Mouse (Mus musculus): Measurements from ENCODE around the gene D130043K22Rik. TPM values are rescaled to one million over a fixed set of nuclear protein-coding genes. Genes with fewer than 3 reads are reported as not detected.
"Not testable (repeated sequence)": the region's sequence is repeated elsewhere in the genome, so short reads cannot be mapped to it uniquely, and the experiment has no call there.

Gene D130043K22Rik
- polyA plus RNA-seq, 1 experiment from 2014 or later: 0.78 TPM

DNA sequence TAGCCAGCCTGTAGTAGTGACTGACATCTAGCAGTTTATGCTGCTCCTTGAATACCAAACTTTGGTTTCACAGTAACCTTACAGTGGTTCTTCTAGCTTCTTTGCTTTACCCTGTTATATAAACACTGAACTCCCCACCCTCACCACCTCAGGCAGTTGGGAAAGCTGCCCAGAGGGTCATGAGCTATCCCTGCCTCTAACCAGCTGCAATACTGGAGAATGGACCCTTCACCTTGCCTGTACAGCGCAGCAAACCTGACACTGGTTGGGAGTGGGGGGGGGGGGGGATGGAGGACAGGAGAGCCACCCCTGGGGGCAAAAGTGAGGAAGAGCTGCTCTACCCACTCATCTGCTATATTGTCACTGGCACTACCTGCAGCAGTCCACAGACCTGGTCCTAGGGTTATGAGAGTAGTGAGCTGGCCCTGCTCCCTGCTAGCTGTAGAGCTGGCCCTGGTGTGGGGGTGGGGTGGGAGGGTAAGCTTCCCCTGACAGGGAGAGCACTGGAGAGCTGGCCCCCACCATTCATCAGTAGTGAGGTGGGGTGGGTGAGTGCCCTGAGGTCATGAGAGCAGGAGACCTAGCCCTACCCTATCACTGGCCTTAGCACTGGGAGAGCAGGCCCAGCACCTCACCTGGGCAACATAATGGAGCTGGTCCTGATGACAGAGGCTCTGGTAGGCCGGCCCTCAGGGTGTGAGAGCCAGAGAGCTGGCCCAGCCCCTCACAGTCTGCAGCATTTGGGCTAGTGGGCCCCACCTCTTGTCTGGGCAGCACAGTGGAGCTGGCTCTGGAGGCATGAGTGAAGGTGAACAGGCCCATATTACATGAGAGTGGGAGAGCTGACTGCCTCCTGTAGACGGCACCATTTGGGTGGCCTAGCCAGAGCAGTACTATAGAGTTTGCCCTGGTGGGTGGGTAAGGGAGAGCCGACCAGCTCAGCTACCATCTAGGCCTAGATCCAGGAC lies 28.5 kb upstream of the D130043K22Rik start:
- Histone ChIP-seq H3K27me3 (ENCODE audit: insufficient read depth, poor library complexity, severe bottlenecking) (no peaks in the 10 kb centered on the region), H3K36me3 (peaks cover 66% of the 10 kb centered on the region), H3K4me3 (no peak overlapping the region), H3K27ac (no peak overlapping the region), H3K9me3 (no peaks in the 10 kb centered on the region), H3K4me1 (replicated peaks) (no peaks in the 10 kb centered on the region; the same call in 1 of the 2 replicates)
- peak; percentile 21 for DNase-seq (ENCODE audit: low spot score)
- 72% methylated on average over 4 of the region's 4 CpGs for WGBS

DNA sequence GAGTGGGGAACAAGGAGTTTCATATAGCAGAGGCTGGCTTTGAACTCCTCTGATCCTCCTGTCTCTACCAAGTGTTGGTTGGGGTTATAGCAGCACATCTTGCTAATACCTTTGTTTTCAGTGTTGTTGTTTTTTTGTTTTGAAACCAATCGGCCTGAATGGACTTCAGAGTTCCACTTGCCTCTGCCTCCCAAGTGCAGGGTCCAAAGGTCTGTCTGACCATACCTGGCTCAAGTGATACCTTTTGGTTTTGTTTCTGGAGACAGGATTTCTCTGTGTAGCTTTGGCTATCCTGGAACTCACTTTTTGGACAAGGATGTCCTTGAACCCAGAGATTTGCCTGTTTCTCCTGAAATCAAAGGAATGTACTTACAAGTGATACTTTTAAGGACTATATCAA lies 25.0 kb upstream of the D130043K22Rik start:
- Histone ChIP-seq H3K9me3 (no peaks in the 10 kb centered on the region), H3K36me3 (peaks cover 32% of the 10 kb centered on the region), H3K4me1 (replicated peaks) (no peaks in the 10 kb centered on the region; the same call in 1 of the 2 replicates), H3K4me3 (no peak overlapping the region), H3K27ac (no peak overlapping the region), H3K27me3 (ENCODE audit: insufficient read depth, poor library complexity, severe bottlenecking) (no peaks in the 10 kb centered on the region)
- no peak for DNase-seq (ENCODE audit: low spot score)
- 90% methylated on average over 1 of the region's 1 CpGs for WGBS

DNA sequence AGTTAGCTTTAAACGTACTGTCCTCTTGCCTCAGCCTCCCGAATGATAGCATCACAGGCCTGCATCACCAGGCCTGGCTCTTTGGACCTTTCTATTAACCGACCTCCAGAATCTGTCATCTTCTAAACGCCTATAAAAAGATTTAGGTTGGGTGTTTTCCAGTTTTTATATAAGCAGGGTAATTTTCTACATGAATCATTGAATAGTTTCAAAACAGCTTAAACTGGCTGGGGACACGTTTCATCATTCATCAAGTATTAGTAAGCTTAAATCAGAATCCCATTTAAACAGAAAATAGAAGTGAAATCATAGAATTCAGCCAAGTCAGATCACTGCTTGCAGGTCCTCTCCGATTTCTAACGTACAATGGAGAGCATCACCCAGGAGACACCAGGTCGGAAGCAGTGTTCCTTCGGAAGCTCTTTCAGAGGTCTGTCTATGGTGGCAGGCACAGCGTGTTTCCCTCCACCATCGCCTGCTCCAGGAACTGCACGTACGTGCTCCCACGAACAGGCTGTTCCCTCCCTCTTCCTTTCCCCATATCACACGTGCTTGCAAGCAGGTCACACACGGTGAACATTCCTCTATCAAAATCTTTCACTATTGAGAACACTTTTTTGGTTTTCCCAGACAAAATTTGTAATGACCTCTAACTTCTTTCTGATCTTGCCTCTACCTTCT lies 22.1 kb upstream of the D130043K22Rik start:
- Histone ChIP-seq H3K4me3 (no peak overlapping the region), H3K36me3 (peaks cover 11% of the 10 kb centered on the region), H3K27me3 (ENCODE audit: insufficient read depth, poor library complexity, severe bottlenecking) (no peaks in the 10 kb centered on the region), H3K9me3 (no peaks in the 10 kb centered on the region), H3K27ac (no peak overlapping the region), H3K4me1 (replicated peaks) (no peaks in the 10 kb centered on the region)
- DNase-seq (ENCODE audit: low spot score): no peak
- 88% methylated on average over 16 of the region's 16 CpGs for WGBS

DNA sequence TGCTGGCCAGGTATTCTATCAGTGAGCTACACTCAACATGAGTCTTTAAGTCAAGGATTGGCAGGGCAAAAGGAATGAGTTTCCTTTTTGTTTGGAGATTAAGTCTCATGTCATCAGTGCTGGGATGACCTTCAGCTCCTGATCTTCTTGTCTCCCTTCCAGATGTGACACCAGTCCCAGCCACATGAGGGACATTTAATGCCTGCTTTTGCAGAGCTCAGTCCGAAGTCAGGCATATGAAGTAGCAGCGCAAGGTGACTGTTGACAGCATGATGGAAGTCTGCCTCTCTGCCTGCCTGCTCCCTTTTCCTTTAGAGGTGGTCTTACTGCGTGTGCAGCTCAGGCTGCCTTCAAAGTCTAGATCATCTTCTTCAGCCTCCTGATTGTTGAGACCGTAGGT lies 20.3 kb upstream of the D130043K22Rik start:
- 92% methylated on average over 4 of the region's 4 CpGs for WGBS
- no peaks in the 10 kb centered on the region for H3K36me3 ChIP-seq
- no peak for DNase-seq (ENCODE audit: low spot score)

DNA sequence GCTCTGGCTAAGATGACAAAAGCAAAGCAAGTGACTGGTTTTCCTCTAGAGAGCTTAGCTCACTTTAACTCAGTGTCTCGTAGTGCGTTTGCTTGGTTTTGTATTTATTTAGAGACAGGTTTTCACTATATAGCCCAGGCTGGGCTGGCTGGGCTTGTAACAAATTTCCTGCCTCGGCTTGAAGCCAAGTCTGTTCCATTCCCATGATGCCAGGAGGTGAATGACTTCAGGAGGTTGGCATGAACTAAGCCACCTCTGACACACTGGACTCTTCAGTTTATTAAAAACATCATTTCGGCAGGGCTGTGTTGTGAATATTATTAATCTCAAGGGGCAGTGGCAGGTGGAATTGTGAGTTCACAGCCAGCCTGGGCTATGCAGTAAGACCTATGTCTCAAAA lies 19.3 kb upstream of the D130043K22Rik start:
- WGBS: 85% methylated on average over 4 of the region's 4 CpGs
- H3K4me3 ChIP-seq: no peak overlapping the region
- peaks cover 2% of the 10 kb centered on the region for H3K4me1 ChIP-seq (replicated peaks)
- H3K36me3 ChIP-seq: no peaks in the 10 kb centered on the region
- H3K9me3 ChIP-seq: no peaks in the 10 kb centered on the region
- no peak for DNase-seq (ENCODE audit: low spot score)
- no peaks in the 10 kb centered on the region for H3K27me3 ChIP-seq (ENCODE audit: insufficient read depth, poor library complexity, severe bottlenecking)
- no peak overlapping the region for H3K27ac ChIP-seq

More for the DNA sequence above, 20.3 kb upstream of the D130043K22Rik start:
- Histone ChIP-seq H3K27me3 (ENCODE audit: insufficient read depth, poor library complexity, severe bottlenecking) (no peaks in the 10 kb centered on the region), H3K9me3 (no peaks in the 10 kb centered on the region), H3K27ac (no peak overlapping the region), H3K4me1 (replicated peaks) (no peaks in the 10 kb centered on the region), H3K4me3 (no peak overlapping the region)

DNA sequence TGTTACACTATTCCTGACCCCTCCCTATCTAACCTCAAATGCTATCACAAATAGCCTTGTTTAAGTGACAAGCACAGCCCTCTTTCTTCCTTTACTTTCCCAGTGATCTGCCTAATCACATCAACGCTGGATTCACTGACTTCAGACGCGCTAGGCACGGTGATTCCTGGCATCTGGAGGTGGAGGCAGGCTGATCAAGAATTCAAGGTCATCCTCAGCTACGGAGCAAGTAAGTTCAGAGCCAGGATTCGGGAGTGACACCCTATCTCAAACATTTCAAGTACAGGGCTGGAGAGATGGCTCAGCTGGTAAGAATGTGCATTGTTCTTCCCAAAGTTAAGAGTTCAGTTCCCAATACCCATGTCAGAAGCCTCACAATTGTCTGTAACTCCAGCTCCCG lies 18.8 kb upstream of the D130043K22Rik start:
- Histone ChIP-seq H3K9me3 (no peaks in the 10 kb centered on the region), H3K4me1 (replicated peaks) (peaks cover 6% of the 10 kb centered on the region), H3K27me3 (ENCODE audit: insufficient read depth, poor library complexity, severe bottlenecking) (no peaks in the 10 kb centered on the region), H3K27ac (no peak overlapping the region), H3K36me3 (no peaks in the 10 kb centered on the region), H3K4me3 (no peak overlapping the region)
- 89% methylated on average over 7 of the region's 7 CpGs for WGBS
- DNase-seq (ENCODE audit: low spot score): no peak

DNA sequence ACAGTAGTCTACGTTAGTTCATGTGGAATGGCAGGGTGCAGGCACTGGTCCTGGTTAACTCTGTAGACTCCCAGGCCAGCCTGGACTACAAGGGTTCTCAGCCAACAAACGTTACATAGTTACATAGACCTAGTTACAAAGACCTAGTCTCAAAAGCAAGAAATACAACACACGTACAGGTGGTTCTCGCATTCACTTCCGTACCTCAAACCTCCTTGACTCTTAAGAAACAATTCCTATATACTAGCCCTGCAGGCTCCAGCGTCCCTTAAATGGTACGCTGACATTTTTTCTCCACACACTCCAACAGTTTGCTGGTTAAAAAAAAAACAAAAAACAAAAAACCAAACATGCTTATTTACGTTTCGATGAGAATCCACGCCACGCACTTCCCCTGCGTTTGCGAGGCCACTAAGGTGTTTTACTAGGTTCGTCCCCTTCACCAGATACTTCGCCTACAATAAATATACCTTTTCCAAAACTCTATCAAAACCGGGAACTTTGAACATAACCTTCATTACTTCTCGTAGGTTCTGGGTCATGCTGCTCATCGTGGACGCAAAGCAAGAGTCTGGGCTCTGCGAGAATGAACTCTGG lies 14.1 kb upstream of the D130043K22Rik start:
- peak overlapping the region; percentile 97 for H3K27ac ChIP-seq
- WGBS: 6% methylated on average over 20 of the region's 20 CpGs
- DNase-seq (ENCODE audit: low spot score): peak; percentile 7
- H3K4me3 ChIP-seq: peak overlapping the region; percentile 97
- H3K27me3 ChIP-seq (ENCODE audit: insufficient read depth, poor library complexity, severe bottlenecking): no peaks in the 10 kb centered on the region
- peaks cover 13% of the 10 kb centered on the region; the same call in 1 of the 2 replicates for H3K36me3 ChIP-seq
- H3K4me1 ChIP-seq (replicated peaks): peaks cover 28% of the 10 kb centered on the region
- H3K9me3 ChIP-seq: no peaks in the 10 kb centered on the region

DNA sequence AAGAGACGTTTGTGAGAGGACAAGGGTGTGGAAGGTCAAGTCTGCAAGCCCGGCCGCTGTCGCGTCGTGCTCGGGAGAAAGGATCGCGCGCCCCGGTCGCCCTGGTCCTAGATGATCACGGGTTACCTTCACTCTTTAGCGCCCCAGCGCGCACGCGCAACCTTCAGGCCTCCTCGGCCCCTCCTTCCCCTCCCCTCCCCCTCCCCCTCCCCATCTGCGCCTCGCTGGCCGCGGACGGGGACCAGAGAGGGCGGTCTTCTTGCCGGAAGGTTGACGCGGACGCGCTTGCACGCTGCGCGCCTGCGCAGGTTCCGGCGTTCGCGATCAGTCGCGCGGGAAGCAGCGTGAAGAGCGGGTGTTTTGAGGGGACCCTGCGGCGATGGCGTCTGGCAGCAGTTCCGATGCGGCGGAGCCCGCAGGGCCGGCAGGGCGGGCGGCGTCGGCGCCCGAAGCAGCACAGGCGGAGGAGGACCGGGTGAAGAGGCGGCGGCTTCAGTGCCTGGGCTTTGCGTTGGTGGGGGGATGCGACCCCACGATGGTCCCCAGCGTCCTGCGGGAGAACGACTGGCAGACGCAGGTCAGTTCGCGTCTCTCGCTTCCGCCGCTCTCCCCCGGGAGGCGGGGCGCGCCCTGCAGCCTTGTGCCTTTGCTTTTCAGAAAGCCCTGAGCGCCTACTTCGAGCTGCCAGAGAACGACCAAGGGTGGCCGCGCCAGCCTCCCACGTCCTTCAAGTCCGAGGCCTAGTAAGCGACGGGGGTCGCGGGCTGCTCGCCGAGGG lies 13.4 kb upstream of the D130043K22Rik start, which contains the start of the genes Acot13 and Tdp2:
Acot13 (minus strand) TSS at position 188 of the 778 bp plus-strand sequence.
Tdp2 (plus strand) TSS at position 327 of the 778 bp plus-strand sequence.
- Histone ChIP-seq H3K27ac (peak within 1 kb of the TSS; percentile 97), H3K9me3 (no peaks in the 10 kb centered on the region), H3K27me3 (ENCODE audit: insufficient read depth, poor library complexity, severe bottlenecking) (no peaks in the 10 kb centered on the region), H3K4me3 (peak within 1 kb of the TSS; percentile 97), H3K36me3 (peaks cover 19% of the 10 kb centered on the region), H3K4me1 (replicated peaks) (peaks cover 28% of the 10 kb centered on the region)
- DNase-seq (ENCODE audit: low spot score): peak; percentile 100
- under 1% methylated on average over 90 of the region's 90 CpGs for WGBS

DNA sequence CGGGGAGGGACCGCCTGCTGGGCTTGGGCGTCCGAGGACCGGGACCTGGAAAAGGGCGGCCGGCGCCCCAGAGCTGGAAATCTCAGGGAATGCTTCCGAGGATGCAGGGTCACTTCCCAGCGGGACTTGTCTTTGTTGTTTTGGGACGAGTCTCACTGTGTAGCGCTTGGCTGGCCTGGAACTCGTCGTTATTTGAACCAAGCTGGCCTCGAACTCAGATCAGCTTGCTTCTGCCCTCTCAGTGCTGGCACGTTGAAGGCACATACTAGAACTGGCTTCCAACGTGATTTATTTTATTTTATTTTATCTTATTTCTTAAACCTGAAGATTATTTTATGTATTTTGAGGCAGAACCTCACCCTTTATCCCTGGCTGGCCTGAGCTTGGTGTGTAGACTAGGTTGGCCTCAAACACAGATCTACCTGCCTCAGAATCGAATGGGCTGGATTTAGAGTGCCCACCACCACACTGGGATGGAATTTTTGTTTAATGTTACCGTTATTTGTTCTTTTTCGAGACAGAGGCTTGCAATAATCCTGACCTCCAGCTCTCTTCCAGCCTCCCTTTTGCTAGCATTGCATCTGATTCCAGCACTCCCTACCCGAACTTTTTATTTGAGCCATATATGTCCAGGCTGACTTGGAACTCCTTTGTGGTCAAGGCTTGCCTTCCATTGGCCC lies 12.7 kb upstream of the D130043K22Rik start:
- no peaks in the 10 kb centered on the region for H3K9me3 ChIP-seq
- H3K4me1 ChIP-seq (replicated peaks): peaks cover 28% of the 10 kb centered on the region
- peak overlapping the region; percentile 97 for H3K4me3 ChIP-seq
- WGBS: 5% methylated on average over 21 of the region's 21 CpGs
- H3K36me3 ChIP-seq: peaks cover 26% of the 10 kb centered on the region
- DNase-seq (ENCODE audit: low spot score): no peak
- H3K27ac ChIP-seq: peak overlapping the region; percentile 97
- no peaks in the 10 kb centered on the region for H3K27me3 ChIP-seq (ENCODE audit: insufficient read depth, poor library complexity, severe bottlenecking)

DNA sequence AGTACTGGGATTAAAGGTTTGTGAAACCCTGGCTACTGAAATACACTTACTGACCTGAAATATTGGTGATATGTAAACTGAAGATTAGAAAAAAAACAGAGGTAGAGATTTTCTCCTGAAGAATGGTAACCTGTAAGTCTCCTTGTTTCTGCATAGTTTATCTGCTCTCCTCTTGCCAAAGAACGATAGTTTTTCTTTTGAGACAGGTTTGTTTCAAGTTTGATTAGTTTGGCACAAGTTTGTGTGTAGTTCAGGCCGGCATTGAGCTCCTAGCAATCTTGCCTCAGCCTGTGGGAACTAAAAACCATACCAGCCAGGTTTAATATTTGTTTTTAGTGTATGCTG lies 12.2 kb upstream of the D130043K22Rik start:
- Histone ChIP-seq H3K4me1 (replicated peaks) (peaks cover 28% of the 10 kb centered on the region), H3K4me3 (peak overlapping the region; percentile 97), H3K36me3 (peaks cover 31% of the 10 kb centered on the region), H3K27ac (peak overlapping the region; percentile 97), H3K27me3 (ENCODE audit: insufficient read depth, poor library complexity, severe bottlenecking) (no peaks in the 10 kb centered on the region), H3K9me3 (no peaks in the 10 kb centered on the region)
- WGBS: 79% methylated on average over 2 of the region's 2 CpGs
- no peak for DNase-seq (ENCODE audit: low spot score)

DNA sequence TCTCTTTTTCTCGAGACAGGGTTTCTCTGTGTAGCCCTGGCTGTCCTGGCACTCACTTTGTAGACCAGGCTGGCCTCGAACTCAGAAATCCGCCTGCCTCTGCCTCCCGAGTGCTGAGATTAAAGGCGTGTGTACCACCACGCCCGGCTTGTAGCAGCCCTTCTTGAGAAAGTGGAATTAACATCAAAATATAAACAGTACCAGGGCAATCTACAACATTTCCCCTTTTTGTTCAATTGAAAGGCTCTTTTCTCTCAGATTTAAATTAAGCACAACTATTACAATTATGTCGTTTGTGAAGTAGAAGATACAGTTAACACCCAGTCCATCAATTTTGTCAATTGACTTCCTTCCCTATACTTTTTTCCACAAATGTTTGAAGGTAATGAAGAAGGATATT lies 7.2 kb upstream of the D130043K22Rik start:
- H3K4me3 ChIP-seq; H3K27ac ChIP-seq; DNase-seq (ENCODE audit: low spot score); H3K9me3 ChIP-seq; H3K27me3 ChIP-seq (ENCODE audit: insufficient read depth, poor library complexity, severe bottlenecking): not testable (repeated sequence)
- 94% methylated on average over 8 of the region's 8 CpGs for WGBS
- peaks cover 74% of the 10 kb centered on the region for H3K36me3 ChIP-seq
- peaks cover 16% of the 10 kb centered on the region for H3K4me1 ChIP-seq (replicated peaks)

DNA sequence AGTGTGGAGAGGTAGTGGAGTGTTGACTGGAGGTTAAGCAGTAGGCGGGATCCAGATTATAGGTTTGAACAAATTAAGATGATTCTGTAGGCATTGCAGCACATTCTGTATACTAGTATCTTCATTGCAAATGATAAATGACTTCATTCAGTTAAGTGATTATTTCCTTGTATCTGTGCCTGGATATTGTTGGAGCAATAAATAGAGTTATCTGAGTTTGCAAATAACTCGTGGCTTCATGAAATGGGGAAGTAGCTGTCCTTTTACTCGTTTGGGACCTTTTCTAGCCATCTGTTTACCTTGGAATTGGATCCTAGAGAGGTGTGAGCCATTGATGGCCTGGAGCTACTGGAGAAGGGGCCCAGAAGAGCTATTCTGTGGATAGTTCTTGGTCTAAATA lies 5.1 kb upstream of the D130043K22Rik start:
- DNase-seq (ENCODE audit: low spot score): no peak
- Histone ChIP-seq H3K36me3 (peaks cover 70% of the 10 kb centered on the region), H3K27me3 (ENCODE audit: insufficient read depth, poor library complexity, severe bottlenecking) (no peaks in the 10 kb centered on the region)

More for the DNA sequence above, 5.1 kb upstream of the D130043K22Rik start:
- Histone ChIP-seq H3K9me3 (no peaks in the 10 kb centered on the region), H3K4me1 (replicated peaks) (peaks cover 8% of the 10 kb centered on the region), H3K4me3 (no peak overlapping the region), H3K27ac (no peak overlapping the region)
- WGBS: 78% methylated on average over 3 of the region's 3 CpGs

Data from hindbrain, embryonic 10.5 days (tissue).